Mouse (Mus musculus): ENCODE results near the gene Tyk2.

Tyk2 gene

GRCm38 (mm10) chr9:21131059-21131956 is at the start of gene Tyk2:
Gene Tyk2 (minus strand): TSS chr9:21131243.
- peak; percentile 91 to 95 for DNase-seq

GRCm38 (mm10) chr9:21180841-21181240 is 49.8 kb upstream of the Tyk2 start:
- no peak for DNase-seq

- no peak for DNase-seq
Observed at GRCm38 (mm10) chr9:21180402-21180801, 49.4 kb upstream of the Tyk2 start.

- no peak for DNase-seq
Observed at GRCm38 (mm10) chr9:21172364-21172763, 41.3 kb upstream of the Tyk2 start.

GRCm38 (mm10) chr9:21169157-21169556 is 38.1 kb upstream of the Tyk2 start:
- DNase-seq: no peak

- DNase-seq: peak; percentile 87 to 89
Observed at GRCm38 (mm10) chr9:21168161-21169123, 37.4 kb upstream of the Tyk2 start.

GRCm38 (mm10) chr9:21167140-21168097 is 36.4 kb upstream of the Tyk2 start:
- DNase-seq: peak; percentile 52 to 72

- DNase-seq: no peak
Observed at GRCm38 (mm10) chr9:21166516-21166915, 35.5 kb upstream of the Tyk2 start.

- DNase-seq: peak; percentile 77 to 78
Observed at GRCm38 (mm10) chr9:21165952-21166451, 35.0 kb upstream of the Tyk2 start.

- DNase-seq: peak; percentile 61 to 71
Observed at GRCm38 (mm10) chr9:21165041-21165951, 34.3 kb upstream of the Tyk2 start, which contains the start of gene Pde4a. Gene Pde4a (plus strand): TSS chr9:21165714.

- peak; percentile 53 to 60 for DNase-seq
Observed at GRCm38 (mm10) chr9:21164072-21164471, 33.0 kb upstream of the Tyk2 start.

GRCm38 (mm10) chr9:21163086-21164050 is 32.3 kb upstream of the Tyk2 start:
- DNase-seq: no peak

- DNase-seq: peak; percentile 92 to 93
Observed at GRCm38 (mm10) chr9:21161209-21161909, 30.3 kb upstream of the Tyk2 start.

- no peak for DNase-seq
Observed at GRCm38 (mm10) chr9:21154787-21155186, 23.7 kb upstream of the Tyk2 start.

- peak in 1 of 2 experiments; percentile 56 for DNase-seq
Observed at GRCm38 (mm10) chr9:21153833-21154232, 22.8 kb upstream of the Tyk2 start.

- peak in 1 of 2 experiments; percentile 40 for DNase-seq
Observed at GRCm38 (mm10) chr9:21153331-21153730, 22.3 kb upstream of the Tyk2 start.

- peak; percentile 75 to 83 for DNase-seq
Observed at GRCm38 (mm10) chr9:21152715-21153114, 21.7 kb upstream of the Tyk2 start.

- peak; percentile 96 to 97 for DNase-seq
Observed at GRCm38 (mm10) chr9:21149654-21150419, 18.8 kb upstream of the Tyk2 start, which contains the start of gene Cdc37. Gene Cdc37 (minus strand): TSS chr9:21149982.

Data from kidney, postnatal 4 days (tissue).